Mouse (Mus musculus) heart, embryonic 15.5 days (tissue): ENCODE measurements around the gene March8. TPM values are rescaled to one million over a fixed set of nuclear protein-coding genes. Genes with fewer than 3 reads are reported as not detected.

Source experiments
- ATAC-seq: fragments of 200-750 bp; cut with Nextera tagmentation; replicated peaks from 2 replicates; pipeline ENCODE4 v1.8.0; 2017; ENCODE audit warnings: low read depth, moderate TSS enrichment; ENCODE audit not compliant: insufficient number of reproducible peaks, insufficient read depth, low FRiP score
- H3K27ac ChIP-seq: fragments of 300-500 bp; sonication (generic); 2 replicates; pipeline ENCODE4 v1.5.1; 2015; ENCODE audit warnings: mild to moderate bottlenecking, inconsistent platforms
- H3K27me3 ChIP-seq: fragments of 300-500 bp; sonication (generic); 2 replicates; pipeline ENCODE4 v1.6.1; 2015; ENCODE audit warnings: inconsistent platforms
- H3K36me3 ChIP-seq: fragments of 300-500 bp; sonication (generic); 2 replicates; pipeline ENCODE4 v1.6.1; 2015; ENCODE audit warnings: mild to moderate bottlenecking, inconsistent platforms
- H3K4me1 ChIP-seq: fragments of 300-500 bp; sonication (generic); replicated peaks from 2 replicates; pipeline ENCODE4 v1.6.1; 2015; ENCODE audit warnings: inconsistent platforms
- H3K4me2 ChIP-seq: fragments of 300-500 bp; sonication (generic); 2 replicates; pipeline ENCODE4 v1.6.1; 2015; ENCODE audit warnings: inconsistent platforms, mild to moderate bottlenecking, moderate library complexity
- H3K4me3 ChIP-seq: fragments of 300-500 bp; sonication (generic); 2 replicates; pipeline ENCODE4 v1.5.1; 2015; ENCODE audit warnings: mild to moderate bottlenecking, inconsistent platforms
- H3K9ac ChIP-seq: fragments of 300-500 bp; sonication (generic); 2 replicates; pipeline ENCODE4 v1.6.1; 2015; ENCODE audit warnings: mild to moderate bottlenecking, inconsistent platforms
- H3K9me3 ChIP-seq: fragments of 300-500 bp; sonication (generic); replicated peaks from 2 replicates; pipeline ENCODE4 v1.6.1; 2016; ENCODE audit warnings: inconsistent platforms
- WGBS: fragments of 180-500 bp; shearing (Covaris S2); methylation state at CpG from one replicate; pipeline ENCODE4 v1.1.7; 2015; ENCODE audit warnings: mixed read lengths; 5-methylcytosine and 5-hydroxymethylcytosine counted together
- polyA plus RNA-seq: library from polyadenylated mRNA; unstranded; fragments of >200 nt; fragmentation: Nextera tagmentation; extraction: Ambion mirVana; gene quantifications from 2 replicates; pipeline ENCODE4 v1.2.1, GENCODE M21; 2015

Gene March8
- polyA plus RNA-seq, 1 experiment from 2014 or later, result 21.8 TPM

- Histone ChIP-seq H3K27me3 (no peaks in the 10 kb centered on the region), H3K4me1 (no peaks in the 10 kb centered on the region), H3K4me3 (no peak overlapping the region), H3K4me2 (no peak overlapping the region), H3K36me3 (no peaks in the 10 kb centered on the region), H3K9me3 (no peaks in the 10 kb centered on the region), H3K27ac (no peak overlapping the region), H3K9ac (no peak overlapping the region)
- WGBS, result 75% methylated on average over 2 of the region's 2 CpGs
- ATAC-seq, result no peak
Observed at GRCm38 (mm10) chr6:116394916-116395648, 57.3 kb downstream of the March8 start.

- Histone ChIP-seq H3K27ac (no peak overlapping the region), H3K4me3 (no peak overlapping the region), H3K4me2 (no peak overlapping the region), H3K36me3 (no peaks in the 10 kb centered on the region), H3K4me1 (no peaks in the 10 kb centered on the region), H3K27me3 (no peaks in the 10 kb centered on the region), H3K9me3 (no peaks in the 10 kb centered on the region), H3K9ac (no peak overlapping the region)
- 77% methylated on average over 6 of the region's 6 CpGs for WGBS
- no peak for ATAC-seq
Observed at GRCm38 (mm10) chr6:116397621-116398020, 59.8 kb downstream of the March8 start.

- WGBS, result 73% methylated on average over 2 of the region's 2 CpGs
- H3K27ac ChIP-seq, result no peak overlapping the region
- H3K36me3 ChIP-seq, result no peaks in the 10 kb centered on the region
- no peaks in the 10 kb centered on the region for H3K4me1 ChIP-seq
- H3K9ac ChIP-seq, result no peak overlapping the region
- no peak overlapping the region for H3K4me2 ChIP-seq
- H3K9me3 ChIP-seq, result no peaks in the 10 kb centered on the region
- no peak overlapping the region for H3K4me3 ChIP-seq
- no peaks in the 10 kb centered on the region for H3K27me3 ChIP-seq
- no peak for ATAC-seq
Observed at GRCm38 (mm10) chr6:116398136-116398535, 60.3 kb downstream of the March8 start.

DNA sequence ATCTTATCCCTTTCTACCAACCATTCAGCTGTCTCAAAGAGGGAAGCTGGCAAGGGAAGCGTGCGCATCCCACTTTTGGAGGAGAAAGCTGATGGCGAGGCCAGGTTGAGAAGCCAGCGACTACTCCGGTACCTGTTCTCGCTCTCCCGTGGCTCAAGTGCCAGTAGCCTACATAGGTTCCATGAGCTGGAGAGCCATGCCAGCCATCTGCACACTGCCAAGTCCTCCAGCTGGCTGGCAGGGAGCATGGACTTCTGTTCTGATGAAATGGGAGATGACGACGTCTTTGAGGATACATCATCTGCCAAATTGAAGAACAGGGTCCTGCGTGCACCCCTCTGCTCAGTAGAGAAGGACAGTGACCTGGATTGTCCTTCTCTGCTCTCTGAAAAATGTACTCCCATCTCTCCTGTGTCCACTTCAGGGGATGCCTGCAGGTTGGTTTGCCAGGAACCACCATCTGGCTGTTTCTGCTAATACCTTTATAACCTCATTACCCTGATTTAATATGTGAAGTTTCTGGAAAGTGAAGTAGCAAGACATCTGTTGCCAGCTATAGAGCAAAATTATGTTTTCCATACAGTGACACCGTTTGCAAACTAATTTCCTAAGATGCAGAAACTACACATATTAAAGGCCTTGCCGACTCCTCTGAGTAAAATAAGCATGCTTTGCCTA is 64.1 kb downstream of the March8 start:
- 87% methylated on average over 12 of the region's 12 CpGs for WGBS
- no peak for ATAC-seq
- H3K9ac ChIP-seq, result no peak overlapping the region
- no peak overlapping the region for H3K4me3 ChIP-seq
- no peaks in the 10 kb centered on the region for H3K27me3 ChIP-seq
- no peaks in the 10 kb centered on the region for H3K4me1 ChIP-seq
- H3K4me2 ChIP-seq, result no peak overlapping the region
- no peaks in the 10 kb centered on the region for H3K36me3 ChIP-seq
- no peak overlapping the region for H3K27ac ChIP-seq
- no peaks in the 10 kb centered on the region for H3K9me3 ChIP-seq

- no peak for ATAC-seq
- 90% methylated on average over 3 of the region's 3 CpGs for WGBS
- H3K36me3 ChIP-seq, result no peaks in the 10 kb centered on the region
Observed at GRCm38 (mm10) chr6:116402426-116402825, 64.6 kb downstream of the March8 start.

GRCm38 (mm10) chr6:116405243-116405642 is 67.4 kb downstream of the March8 start:
- Histone ChIP-seq H3K4me2 (no peak overlapping the region), H3K9me3 (no peaks in the 10 kb centered on the region), H3K4me3 (no peak overlapping the region), H3K27ac (no peak overlapping the region), H3K36me3 (no peaks in the 10 kb centered on the region), H3K9ac (no peak overlapping the region), H3K27me3 (no peaks in the 10 kb centered on the region), H3K4me1 (no peaks in the 10 kb centered on the region)
- ATAC-seq, result no peak
- WGBS, result 87% methylated on average over 9 of the region's 9 CpGs

More at GRCm38 (mm10) chr6:116402426-116402825, 64.6 kb downstream of the March8 start:
- no peak overlapping the region for H3K4me3 ChIP-seq
- no peaks in the 10 kb centered on the region for H3K9me3 ChIP-seq
- H3K27ac ChIP-seq, result no peak overlapping the region
- no peak overlapping the region for H3K4me2 ChIP-seq
- H3K4me1 ChIP-seq, result no peaks in the 10 kb centered on the region
- no peak overlapping the region for H3K9ac ChIP-seq
- H3K27me3 ChIP-seq, result no peaks in the 10 kb centered on the region

DNA sequence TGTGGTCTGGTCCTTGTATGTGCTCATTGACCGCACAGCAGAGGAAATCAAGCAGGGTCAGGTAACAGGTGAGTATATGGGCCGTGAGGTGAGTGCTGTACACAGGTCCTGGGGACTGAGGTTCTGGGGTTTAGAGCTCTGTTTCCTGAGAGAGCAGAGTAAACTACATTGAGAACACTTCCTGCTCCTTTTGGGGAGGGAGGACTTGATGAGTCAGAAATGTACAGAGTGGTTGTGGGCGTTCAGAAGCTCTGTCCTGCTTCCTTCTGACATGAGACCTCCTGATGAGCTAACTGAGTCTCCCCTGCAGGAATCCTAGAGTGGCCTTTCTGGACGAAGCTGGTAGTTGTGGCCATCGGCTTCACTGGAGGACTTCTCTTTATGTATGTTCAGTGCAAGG is 67.9 kb downstream of the March8 start:
- no peaks in the 10 kb centered on the region for H3K27me3 ChIP-seq
- H3K9me3 ChIP-seq, result no peaks in the 10 kb centered on the region
- no peak overlapping the region for H3K9ac ChIP-seq
- H3K4me2 ChIP-seq, result no peak overlapping the region
- no peak overlapping the region for H3K4me3 ChIP-seq
- no peaks in the 10 kb centered on the region for H3K4me1 ChIP-seq
- no peak for ATAC-seq
- WGBS, result 86% methylated on average over 5 of the region's 5 CpGs
- H3K36me3 ChIP-seq, result no peaks in the 10 kb centered on the region
- H3K27ac ChIP-seq, result no peak overlapping the region

DNA sequence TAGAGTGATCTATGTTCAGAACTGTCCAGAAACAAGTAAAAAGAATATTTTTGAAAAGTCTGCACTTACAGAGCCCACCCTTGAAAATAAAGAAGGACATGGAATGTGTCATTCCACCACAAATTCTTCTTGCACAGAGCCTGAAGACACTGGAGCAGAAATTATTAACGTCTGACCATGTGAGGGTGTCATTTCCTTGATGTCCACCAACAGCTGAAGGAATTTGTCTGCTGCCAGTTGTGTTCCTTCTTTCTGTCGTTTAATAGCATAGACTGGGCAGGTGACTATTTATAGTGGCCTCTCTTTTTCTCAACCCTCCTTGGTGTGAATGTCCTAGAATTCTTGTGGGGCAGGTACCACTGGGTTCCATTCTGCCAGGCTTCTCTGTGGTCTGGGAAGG is 68.3 kb downstream of the March8 start:
- Histone ChIP-seq H3K9ac (no peak overlapping the region), H3K36me3 (no peaks in the 10 kb centered on the region), H3K27ac (no peak overlapping the region), H3K4me2 (no peak overlapping the region), H3K4me3 (no peak overlapping the region), H3K9me3 (no peaks in the 10 kb centered on the region), H3K27me3 (no peaks in the 10 kb centered on the region), H3K4me1 (no peaks in the 10 kb centered on the region)
- no peak for ATAC-seq
- WGBS, result 56% methylated on average over 2 of the region's 2 CpGs

GRCm38 (mm10) chr6:116406680-116407079 is 68.9 kb downstream of the March8 start:
- WGBS, result 80% methylated on average over 5 of the region's 5 CpGs
- Histone ChIP-seq H3K4me2 (no peak overlapping the region), H3K27me3 (no peaks in the 10 kb centered on the region), H3K9me3 (no peaks in the 10 kb centered on the region), H3K4me3 (no peak overlapping the region), H3K36me3 (no peaks in the 10 kb centered on the region), H3K27ac (no peak overlapping the region), H3K4me1 (no peaks in the 10 kb centered on the region), H3K9ac (no peak overlapping the region)
- no peak for ATAC-seq

- no peak overlapping the region for H3K4me3 ChIP-seq
- no peak overlapping the region for H3K9ac ChIP-seq
- H3K4me2 ChIP-seq, result no peak overlapping the region
- ATAC-seq, result no peak
- no peak overlapping the region for H3K27ac ChIP-seq
- WGBS, result 90% methylated on average over 4 of the region's 4 CpGs
- no peaks in the 10 kb centered on the region for H3K9me3 ChIP-seq
- no peaks in the 10 kb centered on the region for H3K4me1 ChIP-seq
- no peaks in the 10 kb centered on the region for H3K36me3 ChIP-seq
- no peaks in the 10 kb centered on the region for H3K27me3 ChIP-seq
Observed at GRCm38 (mm10) chr6:116407216-116407615, 69.4 kb downstream of the March8 start.

- H3K9me3 ChIP-seq, result no peaks in the 10 kb centered on the region
- H3K4me2 ChIP-seq, result no peak overlapping the region
- no peak overlapping the region for H3K9ac ChIP-seq
- H3K27ac ChIP-seq, result no peak overlapping the region
- no peak overlapping the region for H3K4me3 ChIP-seq
- no peaks in the 10 kb centered on the region for H3K4me1 ChIP-seq
- no peaks in the 10 kb centered on the region for H3K27me3 ChIP-seq
- no peaks in the 10 kb centered on the region for H3K36me3 ChIP-seq
- WGBS, result 81% methylated on average over 6 of the region's 6 CpGs
- no peak for ATAC-seq
Observed at GRCm38 (mm10) chr6:116407956-116408657, 70.3 kb downstream of the March8 start.
